Mouse (Mus musculus) stomach, embryonic 14.5 days (tissue): ENCODE measurements at regions not wholly inside any gene's neighbourhood (a gene's known extent, or its start where the extent isn't known, plus 50 kb on each side); places are given as distances from the start of the nearest gene placed in this dataset.

Experiments
- ATAC-seq: fragments of 200-750 bp; cut with Nextera tagmentation; 2 replicates; pipeline ENCODE4 v1.8.0; 2017; ENCODE audit warnings: low read depth, moderate TSS enrichment; ENCODE audit not compliant: insufficient number of reproducible peaks, insufficient read depth, low FRiP score
- H3K27ac ChIP-seq: fragments of 300-500 bp; sonication (generic); 2 replicates; pipeline ENCODE4 v1.5.1; 2014; ENCODE audit warnings: mild to moderate bottlenecking, low read length, moderate library complexity, mixed read lengths
- H3K27me3 ChIP-seq: fragments of 300-500 bp; sonication (generic); 2 replicates; pipeline ENCODE4 v1.6.1; 2014; ENCODE audit warnings: low read length, control low read depth, mixed read lengths; ENCODE audit not compliant: control insufficient read depth, insufficient read depth
- H3K36me3 ChIP-seq: fragments of 300-500 bp; sonication (generic); 2 replicates; pipeline ENCODE4 v1.6.1; 2014; ENCODE audit warnings: mild to moderate bottlenecking, control low read depth, low read length, moderate library complexity, mixed read lengths; ENCODE audit not compliant: control insufficient read depth, insufficient read depth
- H3K4me1 ChIP-seq: fragments of 300-500 bp; sonication (generic); 2 replicates; pipeline ENCODE4 v1.6.1; 2014; ENCODE audit warnings: low read length, control low read depth, mixed read lengths; ENCODE audit not compliant: control insufficient read depth, insufficient read depth
- H3K4me2 ChIP-seq: fragments of 300-500 bp; sonication (generic); replicated peaks from 2 replicates; pipeline ENCODE4 v1.6.1; 2014; ENCODE audit warnings: low read depth, low read length, control low read depth
- H3K4me3 ChIP-seq: fragments of 300-500 bp; sonication (generic); 2 replicates; pipeline ENCODE4 v1.5.1; 2014; ENCODE audit warnings: low read depth, low read length, control low read depth
- H3K9ac ChIP-seq: fragments of 300-500 bp; sonication (generic); replicated peaks from 2 replicates; pipeline ENCODE4 v1.6.1; 2014; ENCODE audit warnings: low read depth, mild to moderate bottlenecking, control low read depth, low read length, moderate library complexity, mixed read lengths
- H3K9me3 ChIP-seq: fragments of 300-500 bp; sonication (generic); 2 replicates; pipeline ENCODE4 v1.6.1; 2016; ENCODE audit warnings: low read depth, low read length, control low read depth; ENCODE audit not compliant: control insufficient read depth
- WGBS: fragments of 180-500 bp; shearing (Covaris S2); extraction: QIAGEN DNeasy Blood & Tissue Kit; methylation state at CpG from one replicate; pipeline ENCODE4 v1.1.7; 2014; 5-methylcytosine and 5-hydroxymethylcytosine counted together

DNA sequence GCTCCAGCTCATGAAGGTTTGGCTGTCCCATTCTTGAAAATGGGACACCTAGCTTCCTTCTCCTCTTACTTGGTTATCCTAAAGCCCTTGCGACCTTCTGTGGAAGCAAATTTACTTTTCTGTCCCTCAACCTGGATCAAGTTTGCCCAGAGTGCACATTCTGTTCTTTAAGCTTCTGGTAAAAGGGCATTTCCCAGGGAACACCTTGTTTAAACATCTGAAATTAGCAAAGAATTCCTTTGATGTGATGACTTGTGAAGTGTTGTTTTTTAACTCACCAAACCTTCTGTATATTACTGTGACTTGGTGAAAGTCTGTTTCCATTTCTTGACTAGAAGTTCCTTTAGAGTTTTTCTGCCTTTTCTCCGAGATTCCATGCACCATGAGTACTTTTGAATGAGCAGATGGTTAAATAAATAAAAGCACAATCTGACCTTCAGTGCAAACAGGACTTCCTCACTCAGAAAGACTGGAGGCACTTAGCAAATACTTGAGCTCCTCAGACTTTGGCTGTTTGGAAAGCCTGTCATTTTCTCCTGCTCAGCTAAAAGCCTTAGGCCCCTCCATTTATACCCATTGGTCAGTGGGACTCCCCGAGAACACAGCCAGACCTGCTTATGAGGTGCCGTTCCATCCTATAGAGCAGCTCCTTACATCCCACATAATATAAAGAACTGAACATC lies 69.3 kb upstream of the Rprm start:
- Histone ChIP-seq H3K27ac (no peak overlapping the region), H3K9ac (no peak overlapping the region), H3K4me2 (no peak overlapping the region), H3K36me3 (no peaks in the 10 kb centered on the region), H3K27me3 (no peaks in the 10 kb centered on the region), H3K9me3 (no peaks in the 10 kb centered on the region), H3K4me1 (no peaks in the 10 kb centered on the region), H3K4me3 (no peak overlapping the region)
- WGBS = 46% methylated on average over 4 of the region's 4 CpGs
- ATAC-seq = 0 out of 2 replicates have a peak, but pooled peaks have one; percentile 49

DNA sequence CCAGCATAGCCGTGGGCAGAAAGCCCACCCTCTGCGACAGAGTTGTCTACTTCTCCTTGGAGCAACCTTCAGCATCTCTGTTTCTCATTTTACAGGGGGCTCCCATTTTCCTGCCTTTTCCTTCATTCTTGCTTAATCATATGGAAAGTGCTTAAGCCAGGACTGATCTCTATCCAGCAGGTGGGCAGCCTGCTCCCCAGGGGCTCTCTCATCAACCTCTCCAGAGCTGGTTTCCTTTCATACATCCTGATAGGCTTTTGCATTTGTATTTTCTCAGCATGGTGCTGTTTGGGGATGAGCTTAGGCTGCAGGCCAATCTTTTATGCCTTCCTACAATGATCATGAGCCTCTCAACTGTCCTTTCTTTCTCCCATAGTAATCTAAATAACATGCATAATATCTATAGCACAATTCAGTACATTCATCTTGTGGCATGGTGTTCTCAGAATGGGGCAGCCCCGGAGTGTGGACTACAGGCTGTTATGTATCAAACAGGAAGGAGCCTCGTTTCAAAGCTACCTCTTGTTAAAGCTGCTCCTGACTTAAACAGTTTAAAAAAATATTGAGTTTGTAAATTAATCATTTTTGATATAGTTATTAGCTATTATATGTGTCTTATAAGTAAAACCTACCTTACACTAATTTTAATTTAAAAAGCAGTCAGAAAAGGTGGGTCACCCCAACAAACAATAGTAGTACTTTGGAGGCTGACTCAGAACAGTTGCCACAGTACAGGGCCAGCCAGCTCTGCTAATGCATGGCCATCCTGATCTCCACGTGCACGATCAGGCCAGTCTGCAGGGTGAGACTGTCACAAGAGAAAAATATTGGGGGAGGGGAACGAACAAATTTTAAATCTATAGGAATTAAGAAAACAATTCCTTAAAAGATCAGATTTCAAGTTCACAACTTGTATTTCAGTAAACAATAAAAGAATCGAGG lies 73.6 kb upstream of the Rprm start:
- 58% methylated on average over 8 of the region's 8 CpGs for WGBS
- Histone ChIP-seq H3K36me3 (no peaks in the 10 kb centered on the region), H3K27ac (no peak overlapping the region)

DNA sequence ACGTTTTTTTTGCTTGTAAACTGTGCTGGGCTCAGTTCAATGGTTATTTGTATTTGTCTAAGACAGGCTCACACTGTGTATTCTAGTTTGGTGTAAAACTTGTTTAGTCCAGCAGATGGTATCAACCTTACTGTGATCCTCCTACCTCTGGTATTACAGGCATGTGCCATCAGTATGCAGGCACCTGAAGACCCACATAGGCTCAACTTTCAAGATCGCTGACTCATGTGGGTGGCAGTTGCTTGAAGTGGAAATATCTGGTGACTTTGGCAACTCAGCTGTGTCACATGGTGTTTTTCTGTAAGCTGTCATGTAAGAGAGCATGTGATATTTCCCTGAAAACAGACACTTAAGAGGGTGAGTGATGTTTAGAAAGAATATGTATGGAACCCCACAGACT lies 92.2 kb upstream of the Rprm start:
- H3K9ac ChIP-seq = no peak overlapping the region
- no peak overlapping the region for H3K4me2 ChIP-seq
- no peaks in the 10 kb centered on the region for H3K4me1 ChIP-seq
- H3K27ac ChIP-seq = no peak overlapping the region
- no peak overlapping the region for H3K4me3 ChIP-seq
- no peaks in the 10 kb centered on the region for H3K36me3 ChIP-seq
- no peaks in the 10 kb centered on the region for H3K9me3 ChIP-seq
- WGBS = 71% methylated on average over 2 of the region's 2 CpGs
- no peaks in the 10 kb centered on the region for H3K27me3 ChIP-seq
- no peak for ATAC-seq

More for the DNA sequence above, 73.6 kb upstream of the Rprm start:
- Histone ChIP-seq H3K9me3 (no peaks in the 10 kb centered on the region), H3K4me1 (no peaks in the 10 kb centered on the region), H3K4me2 (no peak overlapping the region), H3K27me3 (no peaks in the 10 kb centered on the region), H3K9ac (no peak overlapping the region), H3K4me3 (no peak overlapping the region)
- ATAC-seq = no peak

DNA sequence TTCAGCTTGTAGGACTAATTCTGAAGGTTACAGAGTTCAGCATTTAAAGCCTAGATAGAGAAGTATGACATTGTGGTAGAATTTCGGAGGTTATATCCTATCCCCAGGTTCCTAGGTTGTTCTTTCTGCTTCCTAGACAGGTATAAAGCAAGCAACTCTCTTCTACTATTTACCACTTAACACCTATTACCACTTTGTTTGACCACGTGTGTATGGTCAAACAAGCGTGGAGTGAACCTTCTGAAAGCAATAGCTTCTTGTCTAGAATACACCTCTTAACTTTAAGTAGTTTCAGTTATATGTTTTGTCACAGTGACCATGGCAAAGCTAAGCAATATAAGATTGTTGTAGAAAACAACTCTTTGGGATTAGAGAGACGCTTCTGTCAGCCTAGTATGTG lies 105.5 kb upstream of the Rprm start:
- WGBS = 82% methylated on average over 4 of the region's 4 CpGs

DNA sequence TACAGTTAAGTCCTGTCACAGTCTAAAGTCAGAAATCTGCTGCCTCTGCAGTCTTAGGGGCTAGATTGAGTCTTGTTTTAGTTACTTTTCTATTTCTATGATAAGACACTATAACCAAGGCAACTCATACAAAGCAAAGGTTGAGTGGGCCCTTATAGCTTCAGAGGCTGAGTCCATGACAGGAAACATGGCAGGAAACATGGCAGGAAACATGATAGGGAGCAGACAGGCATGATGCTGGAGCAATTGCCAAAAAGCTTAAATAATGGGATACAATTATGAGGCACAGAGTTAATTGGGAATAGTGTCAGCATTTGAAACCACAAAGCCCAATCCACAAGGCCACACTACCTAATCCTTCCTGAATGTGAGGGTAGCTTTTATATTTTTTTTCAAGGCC lies 113.0 kb upstream of the Rprm start:
- Histone ChIP-seq H3K27me3 (no peaks in the 10 kb centered on the region), H3K9me3 (no peaks in the 10 kb centered on the region), H3K4me2 (no peak overlapping the region), H3K4me1 (no peaks in the 10 kb centered on the region), H3K4me3 (no peak overlapping the region), H3K27ac (no peak overlapping the region), H3K36me3 (no peaks in the 10 kb centered on the region), H3K9ac (no peak overlapping the region)
- ATAC-seq = no peak

More for the DNA sequence above, 105.5 kb upstream of the Rprm start:
- Histone ChIP-seq H3K4me1 (no peaks in the 10 kb centered on the region), H3K4me3 (no peak overlapping the region), H3K36me3 (no peaks in the 10 kb centered on the region), H3K9me3 (no peaks in the 10 kb centered on the region), H3K27me3 (no peaks in the 10 kb centered on the region), H3K4me2 (no peak overlapping the region), H3K27ac (no peak overlapping the region), H3K9ac (no peak overlapping the region)
- no peak for ATAC-seq

DNA sequence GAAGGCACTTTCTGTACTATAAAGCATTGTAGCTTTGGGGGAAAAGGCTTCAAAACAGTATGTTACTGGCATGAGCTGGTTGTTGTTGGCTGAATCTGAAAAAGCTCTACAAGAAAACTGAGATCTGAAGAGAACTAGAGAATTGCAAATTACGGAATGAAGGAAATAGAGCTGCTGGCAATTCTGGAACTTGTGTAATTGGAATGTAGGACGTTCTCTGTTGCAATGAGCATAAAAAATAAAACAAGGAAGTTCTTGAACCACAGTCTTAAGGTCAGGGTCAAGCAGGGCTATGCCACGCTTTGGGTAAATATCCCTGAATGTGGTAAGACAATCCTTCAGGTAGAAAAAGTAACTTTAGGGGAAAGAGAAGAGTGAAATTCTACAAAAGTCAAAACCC lies 130.2 kb upstream of the Rprm start:
- H3K27me3 ChIP-seq = no peaks in the 10 kb centered on the region
- no peak for ATAC-seq
- no peak overlapping the region for H3K4me2 ChIP-seq
- no peaks in the 10 kb centered on the region for H3K36me3 ChIP-seq
- no peaks in the 10 kb centered on the region for H3K4me1 ChIP-seq
- H3K9ac ChIP-seq = no peak overlapping the region
- H3K4me3 ChIP-seq = no peak overlapping the region
- no peak overlapping the region for H3K27ac ChIP-seq
- H3K9me3 ChIP-seq = no peaks in the 10 kb centered on the region
- WGBS = 72% methylated on average over 3 of the region's 3 CpGs

DNA sequence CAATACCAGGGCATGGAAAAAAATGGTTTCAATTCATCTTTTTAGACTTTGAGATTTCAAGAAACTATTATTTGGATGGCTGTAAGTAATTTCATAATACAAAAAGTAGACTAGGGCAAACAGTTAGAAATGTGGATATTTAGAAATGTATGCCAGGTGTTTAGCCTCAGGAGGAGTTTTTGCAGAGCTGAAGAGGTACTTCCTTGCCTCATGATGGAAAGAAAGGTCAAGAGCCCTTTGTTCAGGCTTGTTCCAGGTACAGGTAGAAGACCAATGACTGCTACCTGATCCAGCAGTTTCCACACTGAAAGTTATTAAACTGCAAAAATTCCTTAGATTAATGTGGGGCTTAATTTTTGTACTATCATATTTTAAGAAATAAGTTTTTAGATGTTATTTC lies 143.3 kb upstream of the Rprm start:
- Histone ChIP-seq H3K36me3 (no peaks in the 10 kb centered on the region), H3K27ac (no peak overlapping the region), H3K27me3 (no peaks in the 10 kb centered on the region), H3K9ac (no peak overlapping the region), H3K4me1 (no peaks in the 10 kb centered on the region), H3K4me2 (no peak overlapping the region), H3K9me3 (no peaks in the 10 kb centered on the region), H3K4me3 (no peak overlapping the region)
- no peak for ATAC-seq

DNA sequence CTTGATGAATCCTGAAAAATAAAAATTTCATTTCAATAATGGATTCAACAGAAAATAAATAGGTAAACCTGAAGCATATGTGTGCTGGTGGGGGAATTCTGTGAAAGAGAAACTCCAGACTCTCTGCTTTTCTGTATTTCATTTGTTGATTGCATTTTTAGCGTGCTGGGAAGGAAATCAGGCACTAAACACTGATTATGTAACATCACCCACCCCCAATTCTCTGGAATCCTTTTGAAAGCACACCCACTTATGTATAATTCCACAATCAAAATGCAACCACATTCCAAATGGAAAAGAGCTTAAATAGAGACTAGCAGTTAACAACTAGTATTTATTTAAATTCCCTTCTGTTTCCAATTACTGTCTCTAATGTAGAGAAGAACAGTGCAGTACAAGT lies 143.7 kb upstream of the Rprm start:
- no peaks in the 10 kb centered on the region for H3K9me3 ChIP-seq
- H3K4me3 ChIP-seq = no peak overlapping the region
- H3K4me1 ChIP-seq = no peaks in the 10 kb centered on the region
- WGBS = 48% methylated on average over 1 of the region's 1 CpGs
- H3K27ac ChIP-seq = no peak overlapping the region
- no peaks in the 10 kb centered on the region for H3K36me3 ChIP-seq
- H3K27me3 ChIP-seq = no peaks in the 10 kb centered on the region
- H3K4me2 ChIP-seq = no peak overlapping the region
- ATAC-seq = no peak
- H3K9ac ChIP-seq = no peak overlapping the region
